Mouse (Mus musculus): ENCODE data around the gene Tnni3k.

GRCm38 (mm10) chr3:154885048-154885447, 170.2 kb downstream of the Tnni3k start:
- TF ChIP-seq CTCF (IDR thresholded peaks at IDR 0.05; ENCODE audit: borderline replicate concordance, insufficient read depth, low read length) (no peak), POLR2A (IDR thresholded peaks at IDR 0.05; ENCODE audit: low read depth, low read length) (no peak)
